Mouse (Mus musculus) hindbrain, embryonic 11.5 days (tissue): ENCODE data around the gene Hs6st3. TPM values are rescaled to one million over a fixed set of nuclear protein-coding genes. Genes with fewer than 3 reads are reported as not detected.
"Not testable (repeated sequence)": the region's sequence is repeated elsewhere in the genome, so short reads cannot be mapped to it uniquely, and the experiment has no call there.

Source experiments
- ATAC-seq: fragments of 200-750 bp; cut with Nextera tagmentation; 2 replicates; pipeline ENCODE4 v1.8.0; 2017; ENCODE audit warnings: mild to moderate bottlenecking, moderate TSS enrichment, moderate library complexity; ENCODE audit not compliant: low FRiP score
- DNase-seq: peaks from one replicate; pipeline ENCODE4 v3.0.0-alpha.2; 2015; ENCODE audit warnings: low spot score
- H3K27ac ChIP-seq: fragments of 300-500 bp; sonication (generic); 2 replicates; pipeline ENCODE4 v1.5.1; 2014; ENCODE audit warnings: mild to moderate bottlenecking, low read depth, low read length
- H3K27me3 ChIP-seq: fragments of 300-500 bp; sonication (generic); 2 replicates; pipeline ENCODE4 v1.6.1; 2014; ENCODE audit warnings: mild to moderate bottlenecking, low read length, moderate library complexity, mixed read lengths; ENCODE audit not compliant: control insufficient read depth, insufficient read depth
- H3K36me3 ChIP-seq: fragments of 300-500 bp; sonication (generic); 2 replicates; pipeline ENCODE4 v1.6.1; 2014; ENCODE audit warnings: mild to moderate bottlenecking, low read length, moderate library complexity, mixed read lengths; ENCODE audit not compliant: control insufficient read depth, insufficient read depth
- H3K4me1 ChIP-seq: fragments of 300-500 bp; sonication (generic); replicated peaks from 2 replicates; pipeline ENCODE4 v1.6.1; 2014; ENCODE audit warnings: low read length, mixed read lengths; ENCODE audit not compliant: control insufficient read depth, insufficient read depth
- H3K4me2 ChIP-seq: fragments of 300-500 bp; sonication (generic); replicated peaks from 2 replicates; pipeline ENCODE4 v1.6.1; 2014; ENCODE audit warnings: mild to moderate bottlenecking, low read depth, low read length
- H3K4me3 ChIP-seq: fragments of 300-500 bp; sonication (generic); 2 replicates; pipeline ENCODE4 v1.5.1; 2014; ENCODE audit warnings: low read depth, low read length
- H3K9ac ChIP-seq: fragments of 300-500 bp; sonication (generic); 2 replicates; pipeline ENCODE4 v1.6.1; 2014; ENCODE audit warnings: low read depth, low read length
- H3K9me3 ChIP-seq: fragments of 300-500 bp; sonication (generic); 2 replicates; pipeline ENCODE4 v1.6.1; 2016; ENCODE audit warnings: low read length; ENCODE audit not compliant: control insufficient read depth
- WGBS: fragments of 180-500 bp; shearing (Covaris S2); extraction: QIAGEN DNeasy Blood & Tissue Kit; methylation state at CpG from one replicate; pipeline ENCODE4 v1.1.7; 2014; 5-methylcytosine and 5-hydroxymethylcytosine counted together
- polyA plus RNA-seq: library from polyadenylated mRNA; unstranded; fragments of >200 nt; fragmentation: Nextera tagmentation; extraction: Ambion mirVana; gene quantifications from 2 replicates; pipeline ENCODE4 v1.2.1, GENCODE M21; 2014

Hs6st3 gene
- polyA plus RNA-seq, 1 experiment from 2014 or later, result 0.57 TPM

- H3K27me3 ChIP-seq, H3K4me3 ChIP-seq, H3K27ac ChIP-seq, H3K9ac ChIP-seq, H3K9me3 ChIP-seq, H3K36me3 ChIP-seq, ATAC-seq, H3K4me2 ChIP-seq, H3K4me1 ChIP-seq, DNase-seq: not testable (repeated sequence)
- 89% methylated on average over 1 of the region's 1 CpGs for WGBS
These were observed 449.2 kb downstream of the Hs6st3 start for GRCm38 (mm10) chr14:119587365-119587764.

- no peak for ATAC-seq
- no peak overlapping the region for H3K4me2 ChIP-seq
- 75% methylated on average over 14 of the region's 14 CpGs for WGBS
- no peak overlapping the region for H3K9ac ChIP-seq
- no peaks in the 10 kb centered on the region for H3K4me1 ChIP-seq
- DNase-seq, result no peak
- no peak overlapping the region for H3K4me3 ChIP-seq
- no peaks in the 10 kb centered on the region for H3K36me3 ChIP-seq
- no peaks in the 10 kb centered on the region for H3K27me3 ChIP-seq
- no peaks in the 10 kb centered on the region for H3K9me3 ChIP-seq
- no peak overlapping the region for H3K27ac ChIP-seq
These were observed 466.2 kb downstream of the Hs6st3 start for GRCm38 (mm10) chr14:119604327-119604726.

GRCm38 (mm10) chr14:119612793-119613192 is 474.7 kb downstream of the Hs6st3 start:
- H3K9ac ChIP-seq, result no peak overlapping the region
- DNase-seq (no peak), ATAC-seq (no peak)
- 88% methylated on average over 2 of the region's 2 CpGs for WGBS
- no peaks in the 10 kb centered on the region for H3K36me3 ChIP-seq
- H3K27ac ChIP-seq, result no peak overlapping the region
- no peaks in the 10 kb centered on the region for H3K27me3 ChIP-seq
- no peak overlapping the region for H3K4me2 ChIP-seq
- H3K9me3 ChIP-seq, result no peaks in the 10 kb centered on the region
- H3K4me3 ChIP-seq, result no peak overlapping the region
- no peaks in the 10 kb centered on the region for H3K4me1 ChIP-seq

- no peak for ATAC-seq
- Histone ChIP-seq H3K36me3 (no peaks in the 10 kb centered on the region), H3K4me3 (no peak overlapping the region), H3K9ac (no peak overlapping the region), H3K4me1 (no peaks in the 10 kb centered on the region), H3K4me2 (no peak overlapping the region), H3K9me3 (no peaks in the 10 kb centered on the region), H3K27ac (no peak overlapping the region), H3K27me3 (no peaks in the 10 kb centered on the region)
- 89% methylated on average over 1 of the region's 1 CpGs for WGBS
- no peak for DNase-seq
These were observed 491.0 kb downstream of the Hs6st3 start for GRCm38 (mm10) chr14:119629127-119629526.

- H3K27ac ChIP-seq, result no peak overlapping the region
- 75% methylated on average over 3 of the region's 3 CpGs for WGBS
These were observed 494.9 kb downstream of the Hs6st3 start for GRCm38 (mm10) chr14:119633090-119633489.

GRCm38 (mm10) chr14:119633626-119634025 is 495.5 kb downstream of the Hs6st3 start:
- Histone ChIP-seq H3K27me3 (no peaks in the 10 kb centered on the region), H3K4me2 (no peak overlapping the region), H3K4me3 (no peak overlapping the region), H3K27ac (no peak overlapping the region), H3K9ac (no peak overlapping the region), H3K36me3 (no peaks in the 10 kb centered on the region), H3K4me1 (no peaks in the 10 kb centered on the region), H3K9me3 (no peaks in the 10 kb centered on the region)
- DNase-seq (no peak), ATAC-seq (no peak)
- WGBS, result 88% methylated on average over 3 of the region's 3 CpGs

More at GRCm38 (mm10) chr14:119633090-119633489, 494.9 kb downstream of the Hs6st3 start:
- H3K9ac ChIP-seq, result no peak overlapping the region
- ATAC-seq (no peak), DNase-seq (no peak)
- H3K4me2 ChIP-seq, result no peak overlapping the region
- no peaks in the 10 kb centered on the region for H3K4me1 ChIP-seq
- no peaks in the 10 kb centered on the region for H3K9me3 ChIP-seq
- no peak overlapping the region for H3K4me3 ChIP-seq
- no peaks in the 10 kb centered on the region for H3K27me3 ChIP-seq
- H3K36me3 ChIP-seq, result no peaks in the 10 kb centered on the region

- H3K27me3 ChIP-seq, result no peaks in the 10 kb centered on the region
- ATAC-seq (no peak), DNase-seq (no peak)
- H3K9ac ChIP-seq, result no peak overlapping the region
- WGBS, result 100% methylated on average over 1 of the region's 1 CpGs
- no peak overlapping the region for H3K4me2 ChIP-seq
- no peaks in the 10 kb centered on the region for H3K36me3 ChIP-seq
- H3K4me1 ChIP-seq, result no peaks in the 10 kb centered on the region
- no peak overlapping the region for H3K27ac ChIP-seq
- no peaks in the 10 kb centered on the region for H3K9me3 ChIP-seq
- H3K4me3 ChIP-seq, result no peak overlapping the region
These were observed 504.7 kb downstream of the Hs6st3 start for GRCm38 (mm10) chr14:119642874-119643273.

GRCm38 (mm10) chr14:119643840-119644239 is 505.7 kb downstream of the Hs6st3 start:
- Histone ChIP-seq H3K27me3 (no peaks in the 10 kb centered on the region), H3K9me3 (no peaks in the 10 kb centered on the region), H3K4me3 (no peak overlapping the region), H3K4me1 (no peaks in the 10 kb centered on the region), H3K4me2 (no peak overlapping the region), H3K27ac (no peak overlapping the region), H3K36me3 (no peaks in the 10 kb centered on the region), H3K9ac (no peak overlapping the region)
- WGBS, result 93% methylated on average over 12 of the region's 12 CpGs
- DNase-seq, result no peak
- no peak for ATAC-seq

GRCm38 (mm10) chr14:119656936-119657335 is 518.8 kb downstream of the Hs6st3 start:
- Histone ChIP-seq H3K4me1 (no peaks in the 10 kb centered on the region), H3K9ac (no peak overlapping the region), H3K36me3 (no peaks in the 10 kb centered on the region), H3K4me3 (no peak overlapping the region), H3K27ac (no peak overlapping the region), H3K9me3 (no peaks in the 10 kb centered on the region), H3K4me2 (no peak overlapping the region), H3K27me3 (no peaks in the 10 kb centered on the region)
- 92% methylated on average over 2 of the region's 2 CpGs for WGBS
- DNase-seq (no peak), ATAC-seq (no peak)
